Mouse (Mus musculus): ENCODE data around the gene Stac3. TPM values are rescaled to one million over a fixed set of nuclear protein-coding genes. Genes with fewer than 3 reads are reported as not detected.

Stac3 gene
- total and polyA plus RNA-seq, 3 experiments = 0.08 to 0.79 (median 0.50) TPM

DNA sequence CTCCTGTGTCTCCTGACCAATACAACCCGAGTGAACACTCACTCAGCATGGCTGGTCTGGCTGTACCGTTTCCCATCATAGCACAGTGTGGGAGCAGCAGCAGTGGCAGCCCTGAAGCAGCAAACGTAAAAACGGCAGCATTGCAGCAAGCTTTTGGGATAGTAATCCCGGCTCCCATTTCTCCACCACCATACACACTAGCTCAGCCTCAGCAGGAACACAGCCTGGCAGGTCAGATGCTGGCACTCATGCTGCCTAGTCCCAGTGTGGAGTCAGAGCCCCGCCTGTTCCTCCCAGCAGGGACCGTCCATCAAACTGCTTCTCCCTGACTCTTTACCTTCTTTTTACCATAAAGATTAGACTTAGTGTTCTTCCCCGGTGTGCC is 10.4 kb upstream of the Stac3 start:
- Histone ChIP-seq H3K4me3 (replicated peaks in 1 of 3; ENCODE audit: low read depth in 2 of 3, low read length in 2 of 3, poor library complexity in 1 of 3) (no peak overlapping the region), H3K27ac (ENCODE audit: insufficient read depth, low read depth) (no peak overlapping the region), H3K36me3 (replicated peaks in 1 of 2; ENCODE audit: control insufficient read depth in 1 of 2, insufficient read depth in 1 of 2, low read length in 1 of 2) (peaks cover 52 to 87% of the 10 kb centered on the region in 2 experiments), H3K9ac (ENCODE audit: insufficient read depth, low read depth) (no peak overlapping the region), H3K79me2 (replicated peaks; ENCODE audit: control insufficient read depth, extremely low read depth, insufficient read depth, poor library complexity, severe bottlenecking) (no peaks in the 10 kb centered on the region), H3K4me1 (ENCODE audit: control insufficient read depth in 1 of 2, insufficient read depth in 2 of 2) (peaks cover 0 to 2% of the 10 kb centered on the region in 2 experiments; a peak in 1 of 4 replicates), H3K4me2 (ENCODE audit: insufficient read depth, low read depth, poor library complexity, severe bottlenecking) (no peak overlapping the region), H3K27me3 (replicated peaks) (no peaks in the 10 kb centered on the region), H3K9me3 (replicated peaks; ENCODE audit: low read length) (no peaks in the 10 kb centered on the region)
- no peak for DNase-seq (ENCODE audit: extremely low read depth)
- in situ Hi-C loops (cut with MboI; ENCODE audit: low pct_ligation_motif_present, low pct_unique_long_range_greater_than_20kb, low sequenced_read_pairs) = no loop called here
- dilution Hi-C loops (cut with MboI; ENCODE audit: extremely low pct_ligation_motif_present, extremely low pct_unique_long_range_greater_than_20kb, low sequenced_read_pairs) = no loop called here
- TF ChIP-seq MAX (IDR thresholded peaks at IDR 0.05; ENCODE audit: low read length) = no peak
- no peak for TF ChIP-seq SMC3 (IDR thresholded peaks at IDR 0.05; ENCODE audit: low read depth, low read length)
- TF ChIP-seq MAFK (IDR thresholded peaks at IDR 0.05; ENCODE audit: insufficient replicate concordance, low read length) = no peak
- no peak for TF ChIP-seq MAZ (IDR thresholded peaks at IDR 0.05; ENCODE audit: low read depth, low read length)
- TF ChIP-seq CHD1 (IDR thresholded peaks at IDR 0.05; ENCODE audit: low read depth, low read length) = no peak
- TF ChIP-seq ELF1 (IDR thresholded peaks at IDR 0.05; ENCODE audit: low read depth, low read length) = no peak
- TF ChIP-seq MEF2A (IDR thresholded peaks at IDR 0.05; ENCODE audit: borderline replicate concordance, low read depth, low read length) = no peak
- TF ChIP-seq ZNF384 (IDR thresholded peaks at IDR 0.05; ENCODE audit: low read depth, low read length) = no peak

DNA sequence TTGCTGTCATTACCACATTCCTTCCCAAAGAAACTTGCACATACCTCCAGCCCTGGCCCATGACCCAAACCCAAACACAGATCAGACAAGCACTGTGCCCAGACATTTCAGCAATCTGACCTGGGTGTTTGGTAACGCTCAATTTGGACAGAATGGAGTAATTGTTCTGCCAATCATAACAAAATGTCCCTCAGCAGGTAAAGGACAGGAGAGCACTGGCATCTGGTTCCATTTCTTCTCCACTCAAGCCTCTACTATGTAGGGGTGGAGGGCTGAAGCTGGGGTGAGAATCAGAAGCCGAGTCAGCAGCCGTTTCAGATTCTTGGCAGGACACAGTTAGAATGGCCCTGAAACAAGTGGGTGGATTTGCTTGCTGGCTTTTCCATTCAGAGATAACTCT is 9.4 kb upstream of the Stac3 start:
- H3K27me3 ChIP-seq (replicated peaks) = no peaks in the 10 kb centered on the region
- no peaks in the 10 kb centered on the region for H3K79me2 ChIP-seq (replicated peaks; ENCODE audit: control insufficient read depth, extremely low read depth, insufficient read depth, poor library complexity, severe bottlenecking)
- no peaks in the 10 kb centered on the region for H3K4me1 ChIP-seq (ENCODE audit: control insufficient read depth in 1 of 2, insufficient read depth in 2 of 2)
- peaks cover 58 to 91% of the 10 kb centered on the region in 2 experiments for H3K36me3 ChIP-seq (replicated peaks in 1 of 2; ENCODE audit: control insufficient read depth in 1 of 2, insufficient read depth in 1 of 2, low read length in 1 of 2)
- DNase-seq (ENCODE audit: extremely low read depth) = no peak
- dilution Hi-C loops (cut with MboI; ENCODE audit: extremely low pct_ligation_motif_present, extremely low pct_unique_long_range_greater_than_20kb, low sequenced_read_pairs) = no loop called here
- H3K9me3 ChIP-seq (replicated peaks; ENCODE audit: low read length) = no peaks in the 10 kb centered on the region
- H3K4me2 ChIP-seq (ENCODE audit: insufficient read depth, low read depth, poor library complexity, severe bottlenecking) = no peak overlapping the region
- H3K27ac ChIP-seq (ENCODE audit: insufficient read depth, low read depth) = no peak overlapping the region
- in situ Hi-C loops (cut with MboI; ENCODE audit: low pct_ligation_motif_present, low pct_unique_long_range_greater_than_20kb, low sequenced_read_pairs) = no loop called here
- TF ChIP-seq NRF1 (IDR thresholded peaks at IDR 0.05; ENCODE audit: low read depth, low read length) = no peak
- no peak for TF ChIP-seq UBTF (IDR thresholded peaks at IDR 0.05; ENCODE audit: low read depth, low read length)
- TF ChIP-seq PAX5 (IDR thresholded peaks at IDR 0.05; ENCODE audit: low read length) = no peak
- no peak for TF ChIP-seq MAFK (IDR thresholded peaks at IDR 0.05; ENCODE audit: insufficient replicate concordance, low read length)
- no peak for TF ChIP-seq SIN3A (IDR thresholded peaks at IDR 0.05; ENCODE audit: low read length)
- H3K9ac ChIP-seq (ENCODE audit: insufficient read depth, low read depth) = no peak overlapping the region
- no peak overlapping the region for H3K4me3 ChIP-seq (replicated peaks in 1 of 3; ENCODE audit: low read depth in 2 of 3, low read length in 2 of 3, poor library complexity in 1 of 3)

DNA sequence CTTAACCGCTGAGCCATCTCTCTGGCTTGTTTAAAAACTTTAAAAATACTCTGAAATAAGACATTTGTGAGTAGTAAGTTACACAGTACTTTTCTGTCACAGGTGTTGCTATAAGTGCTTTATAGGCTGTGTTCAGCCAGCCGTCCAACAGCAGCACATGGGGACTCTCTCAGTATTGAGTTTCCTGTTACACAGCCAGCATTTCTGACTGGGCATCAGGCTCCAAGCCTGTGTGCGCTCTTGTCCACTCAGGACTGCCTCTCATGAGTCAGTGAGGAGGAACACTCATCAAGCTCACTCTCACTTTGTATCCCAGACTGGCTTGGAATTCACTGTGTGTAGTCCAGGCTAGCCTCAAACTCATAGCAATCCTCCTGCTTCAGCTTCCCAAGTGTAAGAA is 5.3 kb upstream of the Stac3 start:
- Histone ChIP-seq H3K4me2 (ENCODE audit: insufficient read depth, low read depth, poor library complexity, severe bottlenecking) (no peak overlapping the region), H3K27me3 (replicated peaks) (no peaks in the 10 kb centered on the region), H3K36me3 (replicated peaks in 1 of 2; ENCODE audit: control insufficient read depth in 1 of 2, insufficient read depth in 1 of 2, low read length in 1 of 2) (peaks cover 47 to 86% of the 10 kb centered on the region in 2 experiments), H3K4me3 (replicated peaks in 1 of 3; ENCODE audit: low read depth in 2 of 3, low read length in 2 of 3, poor library complexity in 1 of 3) (no peak overlapping the region), H3K4me1 (ENCODE audit: control insufficient read depth in 1 of 2, insufficient read depth in 2 of 2) (no peaks in the 10 kb centered on the region), H3K27ac (ENCODE audit: insufficient read depth, low read depth) (no peak overlapping the region), H3K79me2 (replicated peaks; ENCODE audit: control insufficient read depth, extremely low read depth, insufficient read depth, poor library complexity, severe bottlenecking) (no peaks in the 10 kb centered on the region), H3K9me3 (replicated peaks; ENCODE audit: low read length) (no peaks in the 10 kb centered on the region), H3K9ac (ENCODE audit: insufficient read depth, low read depth) (no peak overlapping the region)
- dilution Hi-C loops (cut with MboI; ENCODE audit: extremely low pct_ligation_motif_present, extremely low pct_unique_long_range_greater_than_20kb, low sequenced_read_pairs) = no loop called here
- TF ChIP-seq NRF1 (IDR thresholded peaks at IDR 0.05; ENCODE audit: low read depth, low read length) = no peak
- no peak for TF ChIP-seq PAX5 (IDR thresholded peaks at IDR 0.05; ENCODE audit: low read length)
- no peak for TF ChIP-seq CHD1 (IDR thresholded peaks at IDR 0.05; ENCODE audit: low read depth, low read length)
- no peak for TF ChIP-seq MAZ (IDR thresholded peaks at IDR 0.05; ENCODE audit: low read depth, low read length)
- no peak for TF ChIP-seq SMC3 (IDR thresholded peaks at IDR 0.05; ENCODE audit: low read depth, low read length)
- no peak for TF ChIP-seq ETS1 (conservative IDR thresholded peaks at IDR 0.05; ENCODE audit: low read depth, low read length)
- no peak for TF ChIP-seq BHLHE40 (IDR thresholded peaks at IDR 0.05; ENCODE audit: low read depth, low read length)
- no peak for TF ChIP-seq CTCF (conservative IDR thresholded peaks at IDR 0.05 in 1 of 2, IDR thresholded peaks at IDR 0.05 in 1 of 2; ENCODE audit: low read depth in 2 of 2, low read length in 2 of 2)
- DNase-seq (ENCODE audit: extremely low read depth) = no peak
- in situ Hi-C loops (cut with MboI; ENCODE audit: low pct_ligation_motif_present, low pct_unique_long_range_greater_than_20kb, low sequenced_read_pairs) = no loop called here
